Mouse (Mus musculus): ENCODE data around the gene 1810009A15Rik. TPM values are rescaled to one million over a fixed set of nuclear protein-coding genes. Genes with fewer than 3 reads are reported as not detected.
A peak's percentile ranks its signal among the peaks of the same experiment; 100 is the strongest.
"Not testable (repeated sequence)": the region's sequence is repeated elsewhere in the genome, so short reads cannot be mapped to it uniquely, and the experiment has no call there.

The 1810009A15Rik gene
- polyA plus RNA-seq, 1 experiment from 2014 or later: 40.1 TPM

DNA sequence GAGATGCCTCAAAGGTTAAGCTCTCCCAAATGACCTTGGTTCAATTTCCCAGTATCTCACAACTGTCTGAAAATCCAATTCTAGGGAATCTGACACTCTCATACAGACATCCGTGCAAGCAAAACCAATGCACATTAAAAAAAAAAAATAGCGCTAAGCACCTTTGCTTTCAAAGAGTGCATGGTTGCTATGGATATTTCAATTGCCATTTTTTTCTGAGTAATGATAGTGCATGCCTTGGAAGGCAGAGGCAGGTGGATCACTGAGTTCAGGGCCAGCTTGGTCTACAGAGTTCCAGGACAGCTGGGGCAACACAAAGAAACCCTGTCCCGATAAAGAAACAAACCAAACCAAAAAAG, 7.6 kb upstream of the 1810009A15Rik start:
- 10% methylated on average over 3 of the region's 3 CpGs for WGBS

DNA sequence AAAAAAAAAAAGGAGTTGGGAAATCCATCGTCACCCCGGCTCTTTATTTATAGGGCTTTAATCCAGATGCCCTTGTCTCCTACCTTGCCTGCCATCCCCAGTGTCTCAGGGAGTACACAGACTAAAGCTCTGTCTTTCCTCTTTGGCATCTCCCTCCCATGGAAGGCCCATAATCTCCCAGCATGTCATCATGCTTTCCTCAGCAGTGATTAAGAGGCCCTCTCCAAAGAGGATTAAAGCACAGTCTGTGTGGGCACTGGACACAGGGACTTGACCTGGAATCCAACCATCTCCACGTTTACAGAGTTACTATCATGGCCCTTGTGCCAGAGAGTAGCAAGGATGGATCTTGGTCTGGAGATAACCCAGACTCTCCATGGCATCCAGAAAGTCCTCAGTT, 5.0 kb upstream of the 1810009A15Rik start, which contains the start of the genes Lbhd1 and Gm49403:
Gene Lbhd1 (plus strand): TSS at position 117 of the 400 bp plus-strand sequence.
Gene Gm49403 (plus strand): TSS at position 315 of the 400 bp plus-strand sequence.
- Histone ChIP-seq H3K9ac (replicated peaks) (no peak within 1 kb of the TSS), H3K4me3 (replicated peaks) (no peak within 1 kb of the TSS), H3K4me2 (no peak within 1 kb of the TSS), H3K27me3 (replicated peaks) (no peaks in the 10 kb centered on the region), H3K36me3 (no peaks in the 10 kb centered on the region), H3K27ac (replicated peaks) (no peak within 1 kb of the TSS), H3K9me3 (replicated peaks) (no peaks in the 10 kb centered on the region), H3K4me1 (peaks cover 24% of the 10 kb centered on the region)
- ATAC-seq (ENCODE audit: low FRiP score): no peak
- 78% methylated on average over 3 of the region's 3 CpGs for WGBS

More for the DNA sequence above, 7.6 kb upstream of the 1810009A15Rik start:
- H3K4me1 ChIP-seq: peaks cover 14% of the 10 kb centered on the region
- H3K4me2 ChIP-seq: peak overlapping the region; percentile 93
- peak overlapping the region; percentile 83 for H3K9ac ChIP-seq (replicated peaks)
- 0 out of 2 replicates have a peak, but pooled peaks have one; percentile 4 for ATAC-seq (ENCODE audit: low FRiP score)
- H3K9me3 ChIP-seq (replicated peaks): no peaks in the 10 kb centered on the region
- peak overlapping the region; percentile 88; the same call in 1 of the 2 replicates for H3K27ac ChIP-seq (replicated peaks)
- H3K36me3 ChIP-seq: peaks cover 18% of the 10 kb centered on the region
- no peaks in the 10 kb centered on the region for H3K27me3 ChIP-seq (replicated peaks)
- peak overlapping the region; percentile 68 for H3K4me3 ChIP-seq (replicated peaks)

DNA sequence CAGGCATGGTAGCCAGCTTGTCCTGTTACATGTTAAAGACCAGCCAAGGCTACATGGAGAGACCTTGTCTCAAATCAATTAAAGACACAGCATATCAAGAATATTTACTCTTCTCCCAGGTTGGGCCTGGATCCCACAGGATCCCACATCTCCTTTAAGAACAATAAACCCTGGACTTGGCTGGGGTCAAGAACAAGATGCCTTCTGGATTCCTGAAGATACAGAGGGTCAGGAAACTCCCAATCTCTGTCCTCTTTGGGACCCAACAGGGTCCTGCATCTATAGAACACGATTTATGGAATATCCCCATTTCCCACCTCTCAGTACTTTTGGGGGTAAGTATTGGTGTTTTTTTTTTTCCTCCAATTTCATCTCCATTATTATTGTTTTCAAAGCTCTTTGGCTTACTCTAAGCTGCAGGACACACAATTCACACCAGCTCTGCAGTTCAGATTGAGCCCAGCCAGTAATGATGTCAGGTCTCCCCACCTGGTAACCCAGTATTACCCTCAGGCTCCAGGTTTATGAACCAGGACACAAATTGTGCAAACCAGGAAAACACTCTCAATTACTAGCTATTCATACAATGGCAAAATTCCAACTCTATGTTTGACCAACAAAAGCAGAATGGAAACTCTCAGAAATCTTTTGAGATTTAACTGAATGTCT, 1.6 kb upstream of the 1810009A15Rik start:
- Histone ChIP-seq H3K4me3 (replicated peaks) (no peak overlapping the region), H3K9ac (replicated peaks) (no peak overlapping the region), H3K4me2 (no peak overlapping the region; the same call in 1 of the 2 replicates), H3K36me3 (peaks cover 9% of the 10 kb centered on the region), H3K27ac (replicated peaks) (no peak overlapping the region), H3K9me3 (replicated peaks) (no peaks in the 10 kb centered on the region), H3K27me3 (replicated peaks) (no peaks in the 10 kb centered on the region), H3K4me1 (peaks cover 18% of the 10 kb centered on the region)
- 58% methylated on average over 1 of the region's 1 CpGs for WGBS
- ATAC-seq (ENCODE audit: low FRiP score): no peak

GRCm38 (mm10) chr19:8887585-8888463, 829 bp upstream of the 1810009A15Rik start:
- WGBS: 14% methylated on average over 19 of the region's 19 CpGs
- Histone ChIP-seq H3K27me3 (replicated peaks) (no peaks in the 10 kb centered on the region), H3K4me3 (replicated peaks) (peak overlapping the region; percentile 67), H3K9me3 (replicated peaks) (no peaks in the 10 kb centered on the region), H3K36me3 (peaks cover 9% of the 10 kb centered on the region), H3K9ac (replicated peaks) (peak overlapping the region; percentile 66), H3K4me2 (peak overlapping the region; percentile 78), H3K4me1 (peaks cover 18% of the 10 kb centered on the region), H3K27ac (replicated peaks) (peak overlapping the region; percentile 85)
- ATAC-seq (ENCODE audit: low FRiP score): no peak

GRCm38 (mm10) chr19:8892829-8893766, 4.4 kb downstream of the 1810009A15Rik start, which contains the start of gene Ints5:
Gene Ints5 (plus strand): TSS chr19:8893005.
- H3K36me3 ChIP-seq: peaks cover 22% of the 10 kb centered on the region
- 3% methylated on average over 54 of the region's 54 CpGs for WGBS
- H3K27me3 ChIP-seq (replicated peaks): no peaks in the 10 kb centered on the region
- peak within 1 kb of the TSS; percentile 85 for H3K27ac ChIP-seq (replicated peaks)
- peaks cover 40% of the 10 kb centered on the region for H3K4me1 ChIP-seq
- peak within 1 kb of the TSS; percentile 71 for H3K9ac ChIP-seq (replicated peaks)
- peak within 1 kb of the TSS; percentile 63 for H3K4me3 ChIP-seq (replicated peaks)
- peak within 1 kb of the TSS; percentile 94 for H3K4me2 ChIP-seq
- H3K9me3 ChIP-seq (replicated peaks): no peaks in the 10 kb centered on the region
- ATAC-seq (ENCODE audit: low FRiP score): peak; percentile 51

DNA sequence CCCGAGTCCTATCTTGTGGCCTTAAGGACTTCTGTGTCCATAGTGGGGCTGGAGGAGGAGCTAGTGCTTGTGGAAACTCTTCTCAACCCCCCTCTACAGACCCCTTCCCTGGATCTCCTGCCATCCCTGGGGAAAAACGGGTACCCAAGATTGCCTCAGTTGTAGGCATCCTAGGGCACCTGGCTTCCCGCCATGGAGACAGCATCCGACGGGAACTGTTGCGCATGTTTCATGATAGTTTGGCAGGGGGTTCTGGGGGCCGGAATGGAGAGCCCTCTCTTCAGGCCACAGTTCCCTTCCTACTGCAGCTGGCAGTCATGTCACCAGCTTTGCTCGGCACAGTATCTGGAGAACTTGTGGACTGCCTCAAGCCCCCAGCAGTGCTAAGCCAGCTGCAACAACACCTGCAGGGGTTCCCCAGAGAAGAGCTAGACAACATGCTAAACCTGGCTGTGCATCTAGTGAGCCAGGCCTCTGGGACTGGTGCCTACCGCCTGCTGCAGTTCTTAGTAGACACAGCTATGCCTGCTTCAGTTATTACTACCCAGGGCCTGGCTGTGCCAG, 6.8 kb downstream of the 1810009A15Rik start:
- Histone ChIP-seq H3K4me2 (no peak overlapping the region), H3K9ac (replicated peaks) (peak overlapping the region; percentile 20; the same call in 1 of the 2 replicates), H3K9me3 (replicated peaks) (no peaks in the 10 kb centered on the region), H3K27me3 (replicated peaks) (no peaks in the 10 kb centered on the region), H3K4me3 (replicated peaks) (no peak overlapping the region), H3K27ac (replicated peaks) (no peak overlapping the region), H3K36me3 (peaks cover 22% of the 10 kb centered on the region), H3K4me1 (peaks cover 47% of the 10 kb centered on the region)
- no peak for ATAC-seq (ENCODE audit: low FRiP score)
- 90% methylated on average over 9 of the region's 9 CpGs for WGBS

DNA sequence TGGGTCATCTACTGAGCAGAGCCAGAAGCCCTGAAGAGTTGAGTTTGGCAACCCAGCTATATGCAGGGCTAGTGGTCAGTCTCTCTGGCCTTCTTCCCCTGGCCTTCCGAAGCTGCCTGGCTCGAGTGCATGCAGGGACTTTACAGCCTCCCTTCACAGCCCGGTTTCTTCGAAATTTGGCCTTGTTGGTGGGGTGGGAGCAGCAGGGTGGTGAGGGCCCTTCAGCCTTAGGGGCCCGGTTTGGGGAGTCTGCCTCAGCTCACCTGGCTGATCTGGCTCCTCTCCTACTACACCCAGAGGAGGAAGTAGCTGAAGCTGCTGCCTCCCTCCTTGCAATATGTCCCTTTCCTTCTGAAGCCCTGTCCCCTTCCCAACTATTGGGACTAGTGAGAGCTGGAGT, 7.6 kb downstream of the 1810009A15Rik start:
- peaks cover 51% of the 10 kb centered on the region for H3K4me1 ChIP-seq
- not testable (repeated sequence) for H3K27me3 ChIP-seq (replicated peaks); H3K9ac ChIP-seq (replicated peaks); ATAC-seq (ENCODE audit: low FRiP score); H3K4me3 ChIP-seq (replicated peaks); H3K9me3 ChIP-seq (replicated peaks); H3K4me2 ChIP-seq; H3K27ac ChIP-seq (replicated peaks)
- 83% methylated on average over 5 of the region's 5 CpGs for WGBS
- H3K36me3 ChIP-seq: peaks cover 15% of the 10 kb centered on the region

DNA sequence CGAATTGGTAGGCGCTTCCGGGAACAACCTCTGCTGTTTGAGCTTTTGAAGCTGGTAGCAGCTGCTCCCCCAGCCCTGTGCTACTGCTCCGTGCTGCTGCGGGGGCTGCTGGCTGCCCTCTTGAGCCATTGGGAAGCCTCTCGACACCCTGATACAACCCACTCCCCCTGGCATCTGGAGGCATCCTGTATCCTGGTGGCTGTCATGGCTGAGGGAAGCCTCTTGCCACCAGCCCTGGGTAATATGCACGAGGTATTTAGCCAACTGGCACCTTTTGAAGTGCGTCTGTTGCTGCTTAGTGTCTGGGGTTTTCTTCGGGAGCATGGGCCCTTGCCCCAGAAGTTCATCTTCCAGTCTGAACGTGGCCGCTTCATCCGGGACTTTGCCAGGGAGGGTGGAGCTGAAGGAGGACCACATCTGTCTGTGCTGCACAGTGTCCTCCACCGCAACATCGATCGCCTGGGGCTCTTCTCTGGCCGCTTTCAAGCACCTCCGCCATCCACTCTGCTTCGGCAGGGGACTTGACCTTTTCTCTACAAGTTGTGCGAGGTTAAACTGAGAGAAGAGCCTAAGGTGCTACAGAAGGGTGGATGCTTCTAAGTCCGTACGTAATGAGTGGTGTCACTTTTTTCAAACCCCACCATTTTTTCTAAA, 8.7 kb downstream of the 1810009A15Rik start:
- H3K36me3 ChIP-seq: peaks cover 19% of the 10 kb centered on the region
- not testable (repeated sequence) for H3K9me3 ChIP-seq (replicated peaks); H3K27me3 ChIP-seq (replicated peaks)
- peak overlapping the region; percentile 87 for H3K27ac ChIP-seq (replicated peaks)
- H3K4me3 ChIP-seq (replicated peaks): peak overlapping the region; percentile 64
- ATAC-seq (ENCODE audit: low FRiP score): peak; percentile 61
- peaks cover 51% of the 10 kb centered on the region for H3K4me1 ChIP-seq
- 20% methylated on average over 21 of the region's 21 CpGs for WGBS
- peak overlapping the region; percentile 83 for H3K9ac ChIP-seq (replicated peaks)
- peak overlapping the region; percentile 75 for H3K4me2 ChIP-seq

GRCm38 (mm10) chr19:8897865-8898495, 9.3 kb downstream of the 1810009A15Rik start, which contains the start of gene Ganab:
Gene Ganab (plus strand): TSS chr19:8898071.
- Histone ChIP-seq H3K9ac (replicated peaks) (peak within 1 kb of the TSS; percentile 83), H3K4me1 (peaks cover 51% of the 10 kb centered on the region), H3K27ac (replicated peaks) (peak within 1 kb of the TSS; percentile 87), H3K9me3 (replicated peaks) (no peaks in the 10 kb centered on the region), H3K4me3 (replicated peaks) (peak within 1 kb of the TSS; percentile 64), H3K36me3 (peaks cover 24% of the 10 kb centered on the region), H3K4me2 (peak within 1 kb of the TSS; percentile 75), H3K27me3 (replicated peaks) (no peaks in the 10 kb centered on the region)
- ATAC-seq (ENCODE audit: low FRiP score): peak; percentile 98
- under 1% methylated on average over 52 of the region's 53 CpGs for WGBS

DNA sequence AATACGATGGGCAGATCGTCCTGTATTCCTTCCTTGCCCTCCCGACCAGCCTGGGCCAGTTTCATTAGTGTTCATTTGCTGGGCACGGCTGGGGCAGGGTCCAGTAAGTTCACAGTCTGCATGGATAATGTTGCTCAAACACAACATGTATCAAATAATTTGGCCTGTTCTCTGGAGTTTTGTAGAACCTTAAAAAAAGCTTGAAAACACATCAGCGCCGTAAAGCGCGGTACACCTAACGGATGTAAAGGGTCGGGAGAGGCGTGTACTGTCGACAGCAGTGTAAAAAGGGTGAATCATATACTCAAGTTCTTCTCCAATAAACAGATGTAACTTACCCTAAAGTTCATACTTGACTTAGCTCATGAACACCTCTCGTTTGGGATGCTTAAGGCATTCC, 9.9 kb downstream of the 1810009A15Rik start:
- ATAC-seq (ENCODE audit: low FRiP score): no peak

More for the DNA sequence above, 9.9 kb downstream of the 1810009A15Rik start:
- no peaks in the 10 kb centered on the region for H3K27me3 ChIP-seq (replicated peaks)
- H3K4me3 ChIP-seq (replicated peaks): peak overlapping the region; percentile 64
- H3K27ac ChIP-seq (replicated peaks): peak overlapping the region; percentile 87
- peak overlapping the region; percentile 75 for H3K4me2 ChIP-seq
- H3K9ac ChIP-seq (replicated peaks): peak overlapping the region; percentile 83
- 9% methylated on average over 13 of the region's 13 CpGs for WGBS
- peaks cover 47% of the 10 kb centered on the region for H3K4me1 ChIP-seq
- H3K9me3 ChIP-seq (replicated peaks): no peaks in the 10 kb centered on the region
- peaks cover 30% of the 10 kb centered on the region for H3K36me3 ChIP-seq
